Mouse (Mus musculus) liver, embryonic 12.5 days (tissue): ENCODE results near the gene Fas. TPM values are rescaled to one million over a fixed set of nuclear protein-coding genes. Genes with fewer than 3 reads are reported as not detected.

Experiments used
- polyA plus RNA-seq: library from polyadenylated mRNA; unstranded; fragments of >200 nt; fragmentation: Nextera tagmentation; extraction: Ambion mirVana; gene quantifications from 2 replicates; pipeline ENCODE4 v1.2.1, GENCODE M21; 2016

The Fas gene
- polyA plus RNA-seq, 1 experiment from 2014 or later, result 0.74 TPM

Other genes with a start within 250 kb of the Fas start
- not detected in 2 replicates for gene Lipn, start 223.3 kb upstream of the Fas start, polyA plus RNA-seq
- not detected in 2 replicates for gene Lipm, start 189.7 kb upstream of the Fas start, polyA plus RNA-seq
- gene Ankrd22, start 124.6 kb upstream of the Fas start, polyA plus RNA-seq, result 0.13 TPM in 1 of 2 replicates, not detected in the other
- 2.3 and 3.0 TPM in 2 replicates for gene Stambpl1, start 98.4 kb upstream of the Fas start, polyA plus RNA-seq
- 26.4 and 31.0 TPM in 2 replicates for gene Acta2, start 35.1 kb upstream of the Fas start, polyA plus RNA-seq
- gene Ch25h, start 184.5 kb downstream of the Fas start, polyA plus RNA-seq, result 0.43 and 0.97 TPM in 2 replicates
- gene Lipa, start 236.8 kb downstream of the Fas start, polyA plus RNA-seq, result 33.4 and 35.0 TPM in 2 replicates